Mouse (Mus musculus): ENCODE data around the gene Gm20716.
A peak's percentile ranks its signal among the peaks of the same experiment; 100 is the strongest.
"Not testable (repeated sequence)": the region's sequence is repeated elsewhere in the genome, so short reads cannot be mapped to it uniquely, and the experiment has no call there.

Gene Gm20716

DNA sequence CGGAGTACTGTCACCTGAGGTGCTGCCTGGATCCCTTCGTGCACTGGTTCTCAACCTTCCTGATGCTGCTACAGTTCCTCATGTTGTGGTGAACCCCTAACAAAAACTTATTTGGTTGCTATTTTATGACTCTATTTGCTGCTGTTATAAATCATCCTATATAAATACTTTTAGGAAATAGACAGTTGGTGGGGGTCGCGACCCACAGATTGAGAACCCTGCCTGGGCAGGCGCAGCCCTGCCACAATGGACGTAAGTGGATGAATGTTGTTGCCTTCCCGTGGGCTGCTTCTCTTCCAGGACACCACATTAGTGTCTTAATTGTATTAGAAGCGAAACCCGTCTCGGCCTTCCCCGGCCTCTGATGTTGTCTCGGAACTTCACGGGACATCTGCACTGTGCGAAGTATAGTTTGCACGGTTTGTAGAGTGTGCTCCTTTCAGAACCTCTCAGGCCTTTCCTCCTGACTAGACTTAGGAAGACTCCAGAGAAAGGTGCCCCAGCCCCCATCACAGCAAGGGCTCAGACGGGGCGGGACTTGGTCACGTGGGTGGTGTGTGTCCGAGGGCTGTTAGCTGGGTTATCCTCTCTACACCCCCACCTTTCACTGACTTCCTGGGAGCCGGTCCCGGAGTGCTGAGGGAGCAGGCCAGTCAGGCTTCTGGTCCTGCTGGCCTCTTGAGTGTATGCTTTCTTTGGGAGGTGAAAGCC is 63.3 kb downstream of the Gm20716 start:
- DNase-seq (ENCODE audit: low read depth): no peak

DNA sequence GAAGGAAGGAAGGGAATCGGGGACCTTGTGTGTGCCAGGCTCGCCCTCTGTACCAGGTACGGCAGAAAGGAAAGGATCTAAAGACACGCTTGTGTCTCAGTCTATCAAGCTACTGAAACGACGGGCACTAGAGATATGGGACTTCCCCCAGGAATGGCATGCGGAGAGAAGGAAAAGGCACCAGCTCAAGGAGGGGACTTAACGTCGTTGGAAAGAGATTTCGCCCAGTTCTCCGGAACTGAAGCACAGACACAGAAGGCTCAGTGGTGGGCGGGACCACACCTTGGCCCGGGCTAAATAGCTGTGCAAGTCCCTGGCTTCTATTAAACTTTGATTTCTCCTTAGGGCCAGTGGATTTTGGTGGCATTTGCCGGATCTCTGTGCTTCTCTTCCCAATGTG is 68.2 kb downstream of the Gm20716 start:
- DNase-seq (ENCODE audit: low read depth): no peak

DNA sequence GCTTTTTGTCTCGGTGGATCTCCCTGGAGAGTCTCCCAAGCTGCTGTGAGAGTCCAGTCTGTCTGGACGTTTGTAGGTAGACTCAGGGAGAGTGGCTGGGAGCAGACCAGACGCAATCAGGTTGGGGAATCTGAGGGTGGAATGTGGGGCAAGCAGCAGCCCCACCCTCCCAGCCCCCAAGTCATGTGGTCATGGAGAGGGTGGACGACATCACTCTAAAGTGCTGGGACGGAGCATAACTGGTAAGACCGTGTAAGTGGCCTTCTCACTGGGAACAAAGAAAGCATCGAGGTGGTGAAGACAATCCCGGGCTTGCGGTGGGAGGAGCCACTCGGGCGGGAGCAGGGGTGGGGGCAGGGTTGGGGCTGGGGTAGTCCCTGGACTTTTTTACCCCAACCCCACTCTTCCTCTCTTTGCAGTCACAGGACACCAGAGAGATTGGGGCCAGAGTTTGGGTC is 68.6 kb downstream of the Gm20716 start:
- no peak for DNase-seq (ENCODE audit: low read depth)

DNA sequence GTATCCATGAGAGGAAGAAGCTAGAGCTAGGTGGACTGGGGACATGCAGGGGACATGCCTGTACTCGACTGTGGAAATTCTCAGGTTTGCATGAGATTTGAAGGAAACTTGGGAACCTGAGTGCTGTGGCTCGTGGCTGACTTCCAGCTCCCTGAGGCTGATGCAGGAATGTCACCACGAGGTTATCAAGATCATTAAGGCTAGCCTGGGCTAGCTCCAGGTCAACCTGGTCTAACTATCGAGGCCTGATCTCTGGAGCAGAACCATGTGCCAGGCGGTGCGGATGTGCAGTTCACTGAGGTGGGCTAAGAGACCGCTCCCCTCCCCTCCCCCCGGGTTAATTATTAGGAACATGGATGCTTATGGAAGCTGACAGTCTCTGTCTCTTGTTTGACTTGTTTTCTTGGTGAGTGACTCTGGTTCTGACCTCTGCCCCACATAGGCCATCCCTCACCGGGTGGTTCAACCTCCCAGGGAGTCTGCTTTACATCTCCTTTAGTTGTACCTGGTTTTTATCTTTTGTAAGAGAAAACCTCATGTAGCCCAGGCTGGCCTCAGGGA is 69.7 kb downstream of the Gm20716 start:
- no peak for DNase-seq (ENCODE audit: low read depth)

DNA sequence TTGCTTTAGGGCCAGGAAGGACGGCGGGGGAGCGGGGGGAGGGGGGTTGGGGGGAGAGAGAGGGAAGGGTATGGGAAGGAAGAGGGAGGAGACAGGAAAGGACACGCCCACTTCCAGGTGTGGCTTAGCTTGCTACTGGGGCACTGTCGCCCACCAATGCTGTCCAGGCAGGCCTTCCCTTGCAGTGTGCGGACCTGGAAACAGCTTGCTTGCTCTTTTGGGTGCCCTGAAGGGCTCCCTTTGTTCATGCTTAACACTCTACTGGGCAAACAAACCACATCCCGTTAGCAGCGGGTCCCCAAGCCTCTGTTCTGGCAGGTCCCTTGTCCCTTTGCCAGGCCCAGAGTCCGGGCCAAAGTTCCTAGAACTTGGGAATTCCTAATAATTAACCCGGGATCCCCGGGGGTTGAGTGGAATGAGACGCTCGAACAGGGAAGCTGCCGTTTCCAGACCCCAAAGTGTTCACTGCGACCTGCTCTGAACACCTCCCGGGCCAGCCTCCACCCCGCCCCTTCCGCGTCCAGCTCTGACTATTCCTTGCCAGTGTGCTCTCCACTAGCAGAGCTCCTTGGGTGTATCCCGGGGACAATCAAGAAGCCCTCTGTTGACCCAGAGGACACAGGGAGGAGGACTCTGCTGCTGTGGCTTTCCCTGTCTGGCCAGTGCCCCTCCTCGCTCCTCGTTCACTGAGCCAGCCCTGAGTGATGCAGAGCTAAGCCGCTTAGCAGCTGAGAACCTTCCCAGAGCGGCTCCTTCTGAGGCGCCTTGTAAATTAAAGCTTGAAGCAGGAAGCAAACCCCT is 71.1 kb downstream of the Gm20716 start:
- DNase-seq (ENCODE audit: low read depth): no peak

DNA sequence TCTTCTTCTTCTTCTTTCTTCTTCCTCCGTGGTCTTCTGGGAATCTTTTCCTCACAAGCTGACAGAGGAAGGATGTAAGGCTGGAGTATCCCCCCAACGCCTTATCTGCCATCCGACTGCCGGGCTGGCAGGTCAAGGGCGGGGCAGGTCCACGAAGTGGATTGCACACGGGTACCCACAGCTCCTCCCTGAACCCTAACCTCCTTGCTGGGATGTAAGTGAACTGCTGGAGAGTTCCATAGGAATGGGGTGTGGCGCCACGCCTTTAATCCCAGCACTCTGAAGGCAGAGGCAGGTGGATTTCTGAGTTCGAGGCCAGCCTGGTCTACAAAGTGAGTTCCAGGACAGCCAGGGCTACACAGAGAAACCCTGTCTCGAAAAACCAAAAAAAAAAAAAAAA is 72.2 kb downstream of the Gm20716 start:
- not testable (repeated sequence) for DNase-seq (ENCODE audit: low read depth)

DNA sequence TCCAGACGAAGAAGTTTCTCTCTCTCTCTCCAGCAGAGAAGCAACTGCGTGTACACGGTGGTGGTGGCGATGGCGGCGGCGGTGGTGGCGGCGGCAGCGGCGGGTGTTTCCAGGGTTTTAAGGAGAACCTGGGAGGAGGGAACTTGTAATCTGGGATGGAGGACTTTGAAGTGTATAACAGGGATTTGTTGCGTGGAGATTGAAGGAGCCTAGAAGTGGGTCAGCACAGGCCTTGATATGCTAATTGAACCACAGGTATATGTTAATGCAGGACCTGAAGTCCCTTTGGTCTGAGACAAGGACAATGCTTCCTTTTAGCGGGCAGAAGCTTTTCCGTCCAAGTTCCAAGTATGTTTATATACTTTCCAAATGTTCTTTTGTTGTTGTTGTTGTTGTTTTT is 73.8 kb downstream of the Gm20716 start:
- no peak for DNase-seq (ENCODE audit: low read depth)

DNA sequence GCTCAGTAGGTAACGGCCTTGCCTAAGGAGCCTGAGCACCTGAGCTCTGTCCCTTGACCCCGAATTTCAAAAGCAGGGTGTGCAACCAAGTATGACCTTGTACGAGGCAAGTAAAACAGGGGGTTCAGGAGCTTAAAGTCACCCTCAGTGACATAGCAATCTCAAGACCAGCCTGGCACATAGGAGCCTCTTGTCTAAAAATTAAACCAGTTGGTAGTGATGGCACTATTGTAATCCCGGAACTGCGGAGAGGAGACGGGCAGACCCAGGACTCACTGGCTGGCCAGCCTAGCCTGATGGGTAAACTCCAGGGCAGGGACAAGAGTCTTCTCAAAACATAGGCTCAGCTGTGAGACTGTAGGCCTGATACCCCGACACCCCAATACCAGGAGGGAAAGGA is 74.5 kb downstream of the Gm20716 start:
- DNase-seq (ENCODE audit: low read depth): no peak

DNA sequence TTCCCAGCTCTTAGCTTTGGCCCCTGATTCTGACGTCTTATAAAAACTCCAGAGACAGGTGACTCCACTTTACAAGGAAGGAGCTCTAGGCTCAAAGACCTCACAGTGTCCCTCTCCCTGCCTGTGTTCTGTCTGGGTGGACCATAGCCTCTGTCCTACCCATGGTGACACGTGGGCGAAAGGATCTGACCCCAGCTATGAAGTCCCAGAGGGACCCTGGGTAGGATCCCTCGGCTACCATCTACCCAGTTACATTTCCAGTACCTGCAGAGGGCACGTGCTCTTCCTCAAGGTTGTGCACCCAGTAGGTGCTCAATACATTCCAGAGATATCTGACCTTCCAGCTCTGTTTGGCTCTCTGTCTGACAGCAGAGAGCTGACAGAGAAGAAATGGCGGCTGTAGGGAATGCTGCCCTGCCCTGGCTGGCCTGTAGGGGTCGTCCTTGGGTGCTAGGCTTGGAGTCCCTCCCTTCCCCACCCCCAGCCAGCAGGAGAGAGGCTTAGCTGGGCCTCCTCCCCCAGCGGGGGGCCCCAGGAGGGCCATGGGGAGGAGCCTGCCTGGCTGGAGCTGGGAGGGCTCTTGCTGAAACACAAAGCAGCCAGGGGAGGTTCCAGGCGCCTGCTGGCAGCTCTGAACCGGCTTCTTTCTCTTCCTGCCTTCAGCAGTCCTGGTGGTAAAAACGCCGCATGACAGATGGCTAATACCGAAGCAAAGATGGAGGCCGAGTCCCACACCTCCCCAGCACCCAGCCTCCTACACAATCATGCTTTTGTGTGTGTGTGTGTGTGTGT is 75.9 kb downstream of the Gm20716 start:
- peak; percentile 75 for DNase-seq (ENCODE audit: low read depth)

DNA sequence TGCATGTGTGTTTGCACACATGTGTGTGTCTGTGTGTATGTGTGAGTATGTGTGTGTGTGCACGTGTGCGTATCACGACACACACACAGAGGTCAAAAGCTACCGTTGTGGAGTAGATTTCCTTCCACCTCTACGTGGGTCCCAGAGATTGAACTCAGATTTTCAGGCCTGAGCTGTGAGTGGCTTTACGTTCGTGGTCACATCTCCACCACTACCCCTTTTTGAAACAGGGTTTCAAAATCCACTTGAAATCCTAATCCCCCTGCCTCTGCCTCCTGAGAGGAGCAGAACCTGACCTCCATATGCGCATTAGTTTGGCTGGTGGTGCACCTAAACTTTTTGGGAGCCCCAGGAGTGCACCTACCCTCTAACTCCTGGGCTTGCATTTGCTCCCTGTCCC is 80.9 kb downstream of the Gm20716 start:
- DNase-seq (ENCODE audit: low read depth): no peak

DNA sequence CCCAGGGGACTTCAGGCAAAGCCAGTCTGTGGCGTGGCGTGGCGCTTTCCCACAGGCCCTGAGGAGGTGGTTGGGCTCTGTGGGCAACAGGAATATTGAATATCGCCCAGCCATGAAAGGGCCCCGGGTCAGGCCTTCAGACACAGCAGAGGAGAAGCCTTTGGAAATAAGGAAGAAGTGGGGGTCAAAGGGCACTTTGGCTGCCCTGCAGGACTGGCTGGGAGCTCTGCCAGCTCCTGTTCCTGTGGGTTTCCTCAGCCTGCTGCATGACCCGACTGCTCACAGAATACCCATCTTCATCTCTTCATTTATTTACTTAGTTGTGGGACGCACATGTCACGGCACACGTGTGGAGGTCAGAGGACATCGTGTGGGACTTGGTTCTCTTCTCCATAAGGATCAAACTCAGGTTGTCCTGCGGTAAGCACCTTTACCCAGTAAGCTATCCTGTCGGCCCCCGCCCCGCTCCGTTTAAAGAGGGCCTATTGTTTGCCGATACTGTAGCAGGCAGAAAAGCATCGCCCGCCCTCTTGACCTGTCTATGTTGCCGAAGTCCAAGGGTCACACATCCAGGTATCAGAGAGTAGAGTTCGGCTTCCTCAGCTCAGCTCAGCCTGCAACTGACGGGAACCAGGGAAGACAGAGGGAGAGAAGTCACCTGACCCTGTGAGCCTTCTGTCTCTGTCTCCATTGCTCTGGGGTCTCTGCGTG is 82.3 kb downstream of the Gm20716 start:
- DNase-seq (ENCODE audit: low read depth): no peak

DNA sequence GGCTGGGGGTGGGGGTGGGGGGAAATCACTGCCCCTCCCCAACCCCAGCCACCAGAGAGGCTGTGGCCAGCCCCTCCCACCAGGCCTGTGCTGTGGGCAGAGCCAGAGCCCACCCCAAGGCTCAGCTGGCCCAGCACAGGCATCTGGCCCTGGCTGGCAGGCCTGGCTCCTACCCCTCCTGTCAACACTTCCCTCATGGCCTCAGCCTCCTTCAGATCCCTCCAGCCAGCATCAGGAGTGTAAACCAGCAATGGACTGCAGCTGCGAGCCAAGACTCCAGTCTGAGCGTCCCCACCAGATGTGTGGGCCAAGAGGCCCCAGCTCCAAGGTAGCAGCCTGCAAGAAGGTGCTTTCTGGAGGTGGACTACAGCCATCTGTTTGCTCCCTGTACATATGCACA is 84.7 kb downstream of the Gm20716 start:
- no peak for DNase-seq (ENCODE audit: low read depth)

DNA sequence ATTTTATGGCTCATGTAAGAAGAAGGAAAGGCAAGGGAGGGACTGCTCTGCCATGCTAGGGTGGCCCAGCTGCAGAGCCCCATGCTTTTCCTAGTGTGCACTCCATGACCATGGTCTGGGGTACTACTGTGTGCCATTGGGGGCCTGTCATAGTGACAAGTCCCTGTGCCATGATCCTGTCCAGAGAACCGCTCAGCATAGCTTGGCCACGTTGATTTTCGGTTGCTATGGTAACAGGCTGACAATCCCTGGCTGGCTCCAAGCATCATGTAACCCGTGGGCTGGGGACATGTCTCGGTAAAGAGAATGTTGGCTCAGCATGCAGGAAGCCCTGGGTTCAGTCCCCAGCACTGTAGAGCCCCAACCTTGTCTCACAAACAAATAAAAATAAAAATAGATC is 86.4 kb downstream of the Gm20716 start:
- DNase-seq (ENCODE audit: low read depth): no peak

DNA sequence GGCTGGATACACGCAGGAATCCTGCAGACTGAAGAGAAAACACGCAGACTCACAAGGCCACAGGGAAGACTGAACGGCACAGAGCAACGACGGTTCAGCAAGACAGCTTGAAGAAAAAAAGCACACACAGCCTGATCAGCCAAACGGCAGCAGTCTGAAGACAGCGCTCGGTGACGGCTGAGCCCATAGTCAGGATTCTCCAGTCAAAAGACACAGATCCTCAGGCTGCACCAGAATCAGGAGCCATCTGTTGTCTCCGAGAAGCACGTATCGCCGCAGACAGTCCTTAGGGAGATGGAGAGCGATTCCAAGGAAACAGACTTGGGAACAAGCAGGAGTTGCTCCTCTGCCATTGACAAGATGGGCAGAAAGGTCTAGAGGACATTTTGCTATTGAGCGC is 93.0 kb downstream of the Gm20716 start:
- DNase-seq (ENCODE audit: low read depth): no peak
